Mouse (Mus musculus) central nervous system, embryonic 11.5 days (tissue): ENCODE measurements around the gene Stpg4. TPM values are rescaled to one million over a fixed set of nuclear protein-coding genes. Genes with fewer than 3 reads are reported as not detected.

ENCODE experiments used
- polyA plus RNA-seq: library from polyadenylated mRNA; depleted of rRNA; stranded (reverse); fragments of >200 nt; gene quantifications from 2 replicates; pipeline ENCODE4 v1.2.3, GENCODE M21; 2012; rRNA removed

The Stpg4 gene
- polyA plus RNA-seq, result 0.10 TPM in 1 of 2 replicates, not detected in the other

DNA sequence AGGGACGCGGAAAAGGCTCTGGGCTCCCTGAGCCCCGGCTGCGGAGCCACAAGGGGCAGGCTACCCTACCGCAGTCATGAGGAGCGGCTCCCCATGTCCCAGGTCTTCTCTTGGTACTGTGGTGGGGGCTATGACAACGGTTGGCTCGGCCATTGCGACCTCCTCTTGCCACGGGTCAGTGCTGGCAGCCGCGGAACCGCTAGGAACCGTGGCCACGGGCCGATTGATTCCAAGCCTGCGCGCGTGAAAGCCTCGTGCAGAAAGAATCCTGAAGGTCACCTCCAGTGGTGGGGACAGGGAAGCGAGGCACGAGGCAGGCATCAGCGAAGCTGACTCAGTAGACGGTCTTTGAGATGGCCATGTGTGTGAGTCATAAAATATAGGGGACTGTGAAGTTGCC lies at the start of gene Stpg4:
Gene Stpg4, minus strand, starts transcription at position 231 of the 400 bp plus-strand sequence.

DNA sequence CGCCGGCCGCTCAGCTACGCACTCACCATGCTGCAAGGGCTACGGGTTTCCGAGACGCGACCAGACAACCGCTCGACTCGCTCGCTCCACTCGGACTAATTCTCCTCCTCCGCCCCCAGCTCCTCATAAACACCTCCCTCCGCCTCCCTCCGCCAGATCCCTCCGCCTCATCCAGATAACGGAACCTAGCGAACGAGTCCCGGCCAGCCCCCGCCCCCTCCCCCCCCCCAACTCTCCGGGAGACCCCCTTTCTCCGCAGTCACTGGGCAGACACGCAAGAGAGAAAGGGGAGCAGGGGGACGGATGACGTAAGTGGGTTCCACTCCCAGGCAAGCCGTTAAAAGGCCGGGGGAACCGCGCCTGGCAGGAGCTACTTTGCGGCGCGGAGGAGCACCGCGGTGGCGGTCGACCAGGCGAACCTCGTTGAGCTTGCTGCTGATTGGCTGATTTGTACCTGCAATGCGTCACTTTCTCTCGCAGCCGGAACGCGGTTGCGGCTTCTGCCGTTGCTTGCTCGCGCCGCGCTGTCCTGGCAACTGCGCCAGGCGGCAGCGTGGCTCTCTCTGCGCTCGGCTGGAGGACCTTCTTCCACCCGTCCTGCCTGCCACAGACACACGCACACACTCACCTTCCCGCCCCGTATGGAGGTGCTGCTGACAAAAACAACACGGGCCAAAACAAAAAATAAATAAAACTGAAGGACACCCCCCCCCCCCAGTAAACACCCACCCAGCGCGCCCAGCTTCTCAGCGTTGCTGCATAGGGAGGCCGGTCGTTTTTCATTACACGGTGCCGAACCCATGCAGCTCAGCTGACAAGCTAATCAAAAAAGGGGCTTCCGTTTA lies 19.4 kb upstream of the Stpg4 start, which contains the start of gene Calm2:
Gene Calm2, minus strand, starts transcription at position 169 of the 845 bp plus-strand sequence.

Other genes with a start within 250 kb of the Stpg4 start
- gene Mcfd2, start 161.8 kb downstream of the Stpg4 start, polyA plus RNA-seq, result 33.5 and 56.3 TPM in 2 replicates
- 2.9 and 3.7 TPM in 2 replicates for gene Ttc7, start 144.9 kb downstream of the Stpg4 start, polyA plus RNA-seq
- 942 and 969 TPM in 2 replicates for gene Calm2, start 19.2 kb upstream of the Stpg4 start, polyA plus RNA-seq
- gene Epcam, start 208.2 kb upstream of the Stpg4 start, polyA plus RNA-seq, result 12.2 and 16.6 TPM in 2 replicates
- gene Msh2, start 244.6 kb upstream of the Stpg4 start, polyA plus RNA-seq, result 58.5 and 66.2 TPM in 2 replicates